Mouse (Mus musculus) effector memory CD4-positive, alpha-beta T cell, adult 7 months (primary cell): ENCODE data around the gene Tst. TPM values are rescaled to one million over a fixed set of nuclear protein-coding genes. Genes with fewer than 3 reads are reported as not detected.

Source experiments
- polyA plus RNA-seq: library from polyadenylated mRNA; unstranded; fragments of 100-300 nt; shearing (Covaris generic); gene quantifications from one replicate; pipeline ENCODE4 v1.2.1, GENCODE M21; 2017

The Tst gene
- polyA plus RNA-seq: 1.5 TPM

DNA sequence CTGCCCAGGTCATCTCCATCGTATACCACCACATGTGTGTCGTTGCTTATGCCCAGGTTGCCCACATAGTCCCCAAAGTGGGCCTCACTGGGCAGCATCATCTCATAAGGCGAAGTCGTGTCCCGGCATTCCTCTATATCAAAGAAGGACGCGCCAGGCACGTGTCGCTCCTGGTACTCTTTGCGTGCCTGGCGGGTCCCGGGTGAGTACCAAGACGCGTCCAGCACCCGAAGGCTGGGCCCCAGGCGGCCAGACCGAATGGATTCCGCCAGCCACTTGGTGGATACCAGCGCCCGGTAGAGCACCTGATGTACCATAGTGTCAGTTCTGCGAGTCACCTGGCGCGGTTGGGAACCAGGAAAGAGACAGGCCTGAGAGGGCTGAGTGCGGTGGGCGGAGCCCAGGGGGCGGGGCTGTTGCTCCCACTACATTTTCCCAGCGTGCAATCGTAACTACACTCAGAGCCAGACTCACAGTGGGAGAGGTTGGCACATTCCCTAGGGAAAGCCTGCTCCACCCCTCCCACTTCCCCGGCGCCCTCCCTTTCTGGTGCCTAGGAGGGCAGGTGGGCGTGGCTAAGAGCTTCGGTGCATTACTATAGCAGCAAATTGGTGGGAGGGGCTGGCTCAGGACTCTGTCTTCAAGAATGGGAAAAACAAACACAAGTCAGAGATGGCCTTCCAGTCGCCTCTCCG lies at the start of gene Tst:
Tst (minus strand) TSS at position 391 of the 695 bp plus-strand sequence.

DNA sequence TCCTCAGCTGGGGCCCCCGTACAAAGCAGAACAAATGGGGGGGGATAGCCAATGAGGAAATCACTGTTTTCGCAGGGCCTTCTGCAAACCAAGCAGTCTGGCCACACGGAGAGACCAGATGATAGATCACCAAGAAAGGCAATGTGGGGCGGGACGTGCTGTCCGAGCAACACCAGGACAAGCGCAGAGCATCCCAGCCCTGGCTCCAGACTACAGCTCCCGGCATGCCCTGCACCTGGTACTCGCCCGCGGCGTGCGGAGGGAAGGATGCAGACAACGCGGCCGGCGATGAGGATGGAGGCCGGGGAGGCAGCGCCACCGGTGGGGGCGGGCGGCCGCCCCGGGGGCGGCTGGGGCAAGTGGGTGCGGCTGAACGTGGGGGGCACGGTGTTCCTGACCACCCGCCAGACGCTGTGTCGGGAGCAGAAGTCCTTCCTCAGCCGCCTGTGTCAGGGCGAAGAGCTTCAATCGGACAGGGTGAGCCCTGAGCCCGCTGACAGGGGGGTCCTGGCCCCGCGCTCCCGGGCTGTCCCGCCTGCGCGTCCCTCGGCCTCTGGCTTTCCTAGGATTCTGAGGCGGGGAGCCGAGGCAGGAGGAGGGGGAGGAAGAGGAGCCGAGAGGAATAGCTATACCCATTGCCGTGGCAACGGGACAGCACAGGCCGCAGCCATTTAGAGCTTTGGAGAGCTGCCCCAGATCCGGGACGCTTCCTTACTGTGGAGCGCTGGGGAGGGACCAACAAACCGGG lies 22.9 kb upstream of the Tst start, which contains the start of gene Kctd17:
Kctd17 (plus strand) TSS at position 174 of the 748 bp plus-strand sequence.

DNA sequence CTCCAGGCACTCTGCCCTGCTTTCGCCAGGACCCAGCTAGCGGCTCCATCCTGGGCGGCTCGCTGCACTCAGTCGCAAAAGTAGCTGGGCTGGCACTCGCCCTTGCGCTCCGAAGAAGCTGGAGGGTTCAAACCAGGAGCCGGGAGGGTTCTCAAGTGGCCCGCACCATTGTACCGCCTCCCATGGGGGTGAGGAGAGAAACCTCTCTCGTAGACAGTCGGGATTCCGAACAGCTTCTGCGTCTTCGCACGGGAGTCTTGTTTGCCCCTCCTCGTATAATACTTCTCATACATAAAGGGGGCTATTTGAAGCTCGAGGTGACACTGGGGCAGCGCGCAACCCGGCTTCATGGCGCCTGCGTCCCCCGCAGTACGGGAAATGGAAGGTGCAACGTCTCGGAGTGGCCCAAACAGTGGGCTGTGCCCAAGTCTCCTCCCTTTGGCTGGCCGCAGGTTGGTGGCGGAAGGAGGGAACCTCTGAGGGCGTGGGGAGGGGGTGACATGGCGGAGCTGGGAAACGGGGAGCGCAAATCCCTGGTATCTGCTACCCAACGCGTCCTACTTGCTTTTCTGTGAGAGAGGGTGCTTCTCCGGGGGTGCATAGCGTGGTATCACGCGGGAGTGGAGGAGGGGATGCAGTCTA lies 707 bp upstream of the Tst start, which contains the start of gene Mpst:
Mpst (plus strand) TSS at position 124 of the 642 bp plus-strand sequence.

DNA sequence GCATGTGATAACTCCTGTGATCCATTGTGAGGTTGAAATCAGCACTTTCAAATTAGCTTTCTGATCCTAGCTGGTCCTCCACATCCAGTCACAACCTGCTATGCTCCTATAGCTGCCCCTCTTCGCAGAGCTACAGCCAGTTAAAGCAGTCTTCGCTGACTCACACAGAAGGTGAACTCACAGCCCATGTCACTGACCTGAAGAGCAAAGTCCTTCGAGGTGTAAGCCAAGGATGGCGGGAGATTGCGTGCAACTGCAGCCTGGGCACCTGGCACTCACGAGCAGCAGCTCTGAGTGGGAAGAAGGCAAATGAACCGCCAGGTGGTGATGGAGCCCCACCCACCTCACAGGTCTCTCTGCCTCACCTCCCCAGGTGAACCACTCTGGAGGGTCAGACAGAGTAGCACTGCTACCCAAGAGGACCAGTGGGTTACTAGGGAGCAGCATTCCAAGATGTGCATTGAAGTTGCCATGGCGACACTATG lies 10.2 kb downstream of the Tst start, which contains the start of gene Tex33:
Tex33 (minus strand) TSS at position 435 of the 485 bp plus-strand sequence.

Other genes with a start within 250 kb of the Tst start
- gene Ift27, start 231.8 kb downstream of the Tst start, polyA plus RNA-seq: 37.8 TPM
- gene Pvalb, start 199.5 kb downstream of the Tst start, polyA plus RNA-seq: not detected
- gene Ncf4, start 161.1 kb downstream of the Tst start, polyA plus RNA-seq: 132 TPM
- not detected for gene Csf2rb2, start 100.2 kb downstream of the Tst start, polyA plus RNA-seq
- 1.4 TPM for gene Csf2rb, start 80.2 kb downstream of the Tst start, polyA plus RNA-seq
- not detected for gene Tex33, start 10.0 kb downstream of the Tst start, polyA plus RNA-seq
- gene Mpst, start 509 bp upstream of the Tst start, polyA plus RNA-seq: 1.9 TPM
- gene Kctd17, start 22.7 kb upstream of the Tst start, polyA plus RNA-seq: 18.1 TPM
- gene Tmprss6, start 62.7 kb upstream of the Tst start, polyA plus RNA-seq: 0.37 TPM
- gene Il2rb, start 89.4 kb upstream of the Tst start, polyA plus RNA-seq: 698 TPM
- 1.9 TPM for gene C1qtnf6, start 125.5 kb upstream of the Tst start, polyA plus RNA-seq
- not detected for gene Sstr3, start 138.8 kb upstream of the Tst start, polyA plus RNA-seq
- 1,721 TPM for gene Rac2, start 166.9 kb upstream of the Tst start, polyA plus RNA-seq
- gene Cyth4, start 191.1 kb upstream of the Tst start, polyA plus RNA-seq: 307 TPM